Mouse (Mus musculus): ENCODE measurements around the gene Lrrc32. TPM values are rescaled to one million over a fixed set of nuclear protein-coding genes. Genes with fewer than 3 reads are reported as not detected.

The Lrrc32 gene
- polyA plus RNA-seq, 1 experiment from 2014 or later, result 13.0 TPM

GRCm38 (mm10) chr7:98540879-98541278, 51.8 kb downstream of the Lrrc32 start:
- WGBS, result 69% methylated on average over 2 of the region's 2 CpGs
- ATAC-seq (replicated peaks; ENCODE audit: low FRiP score, low TSS enrichment, low read depth) (no peak), DNase-seq (ENCODE audit: low spot score) (no peak)
- Histone ChIP-seq H3K4me2 (ENCODE audit: low read length) (no peak overlapping the region), H3K27ac (ENCODE audit: low read depth) (no peak overlapping the region), H3K9ac (ENCODE audit: low read length) (no peak overlapping the region), H3K4me1 (replicated peaks; ENCODE audit: control insufficient read depth, insufficient read depth, low read length) (peaks cover 15% of the 10 kb centered on the region), H3K27me3 (replicated peaks; ENCODE audit: control insufficient read depth, insufficient read depth, low read length) (no peaks in the 10 kb centered on the region), H3K9me3 (ENCODE audit: control insufficient read depth, low read length) (no peaks in the 10 kb centered on the region), H3K36me3 (ENCODE audit: control insufficient read depth, insufficient read depth, low read length) (no peaks in the 10 kb centered on the region), H3K4me3 (ENCODE audit: low read depth, low read length) (no peak overlapping the region)

GRCm38 (mm10) chr7:98541564-98541963, 52.5 kb downstream of the Lrrc32 start:
- Histone ChIP-seq H3K9ac (ENCODE audit: low read length) (no peak overlapping the region), H3K27me3 (replicated peaks; ENCODE audit: control insufficient read depth, insufficient read depth, low read length) (no peaks in the 10 kb centered on the region), H3K4me1 (replicated peaks; ENCODE audit: control insufficient read depth, insufficient read depth, low read length) (peaks cover 15% of the 10 kb centered on the region), H3K36me3 (ENCODE audit: control insufficient read depth, insufficient read depth, low read length) (no peaks in the 10 kb centered on the region), H3K27ac (ENCODE audit: low read depth) (no peak overlapping the region), H3K9me3 (ENCODE audit: control insufficient read depth, low read length) (no peaks in the 10 kb centered on the region), H3K4me3 (ENCODE audit: low read depth, low read length) (no peak overlapping the region), H3K4me2 (ENCODE audit: low read length) (no peak overlapping the region)
- 71% methylated on average over 5 of the region's 5 CpGs for WGBS
- no peak for ATAC-seq (replicated peaks; ENCODE audit: low FRiP score, low TSS enrichment, low read depth)
- no peak for DNase-seq (ENCODE audit: low spot score)

DNA sequence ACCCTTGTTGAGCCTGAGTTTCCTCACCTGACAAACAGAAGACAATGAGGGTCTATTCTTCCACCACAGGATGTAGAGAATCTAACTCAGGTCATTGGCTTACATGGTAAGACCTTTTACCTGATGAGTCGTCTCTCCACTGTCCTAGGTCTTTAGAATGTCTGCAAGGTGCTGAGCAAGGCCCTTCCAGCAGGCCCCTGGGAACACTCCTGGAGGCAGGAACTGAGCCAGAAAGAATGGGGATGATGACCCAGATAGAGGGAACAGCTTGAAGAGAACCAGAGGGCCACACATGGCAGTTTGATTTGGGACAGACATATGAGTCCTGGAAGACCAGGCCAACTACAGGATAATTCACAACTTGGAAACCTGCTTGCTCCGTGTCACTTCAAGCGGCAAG, 53.2 kb downstream of the Lrrc32 start:
- no peak for DNase-seq (ENCODE audit: low spot score)
- H3K9ac ChIP-seq (ENCODE audit: low read length), result no peak overlapping the region
- 92% methylated on average over 3 of the region's 3 CpGs for WGBS
- H3K4me3 ChIP-seq (ENCODE audit: low read depth, low read length), result no peak overlapping the region
- no peaks in the 10 kb centered on the region for H3K36me3 ChIP-seq (ENCODE audit: control insufficient read depth, insufficient read depth, low read length)
- peaks cover 11% of the 10 kb centered on the region for H3K4me1 ChIP-seq (replicated peaks; ENCODE audit: control insufficient read depth, insufficient read depth, low read length)
- ATAC-seq (replicated peaks; ENCODE audit: low FRiP score, low TSS enrichment, low read depth), result no peak
- H3K27me3 ChIP-seq (replicated peaks; ENCODE audit: control insufficient read depth, insufficient read depth, low read length), result no peaks in the 10 kb centered on the region
- no peaks in the 10 kb centered on the region for H3K9me3 ChIP-seq (ENCODE audit: control insufficient read depth, low read length)
- H3K27ac ChIP-seq (ENCODE audit: low read depth), result no peak overlapping the region
- H3K4me2 ChIP-seq (ENCODE audit: low read length), result no peak overlapping the region

DNA sequence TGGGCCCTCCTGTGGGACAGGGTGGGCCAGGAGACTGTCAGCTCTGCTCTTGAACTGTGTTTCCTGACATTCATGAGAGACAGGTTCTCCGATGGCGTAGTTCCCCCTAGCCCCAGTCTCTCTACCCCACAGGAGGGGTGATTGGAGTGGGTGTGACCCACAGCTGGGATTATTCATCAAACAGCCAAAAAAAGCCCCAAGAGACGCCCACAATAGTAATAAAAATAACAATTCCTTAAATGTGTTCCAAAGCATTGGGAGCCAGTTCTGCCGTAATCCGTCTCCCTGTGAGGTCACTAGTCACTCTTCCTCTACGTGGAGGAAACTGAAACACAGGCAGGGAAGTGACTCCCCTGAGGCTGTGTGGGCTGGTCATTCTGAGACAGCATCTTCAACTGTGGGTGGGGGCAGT, 53.7 kb downstream of the Lrrc32 start:
- Histone ChIP-seq H3K36me3 (ENCODE audit: control insufficient read depth, insufficient read depth, low read length) (no peaks in the 10 kb centered on the region), H3K27ac (ENCODE audit: low read depth) (no peak overlapping the region), H3K27me3 (replicated peaks; ENCODE audit: control insufficient read depth, insufficient read depth, low read length) (no peaks in the 10 kb centered on the region), H3K9ac (ENCODE audit: low read length) (no peak overlapping the region), H3K4me1 (replicated peaks; ENCODE audit: control insufficient read depth, insufficient read depth, low read length) (peaks cover 6% of the 10 kb centered on the region), H3K4me2 (ENCODE audit: low read length) (no peak overlapping the region), H3K9me3 (ENCODE audit: control insufficient read depth, low read length) (no peaks in the 10 kb centered on the region), H3K4me3 (ENCODE audit: low read depth, low read length) (no peak overlapping the region)
- 56% methylated on average over 6 of the region's 6 CpGs for WGBS
- no peak for DNase-seq (ENCODE audit: low spot score)
- no peak for ATAC-seq (replicated peaks; ENCODE audit: low FRiP score, low TSS enrichment, low read depth)

GRCm38 (mm10) chr7:98543853-98544370, 54.8 kb downstream of the Lrrc32 start:
- Histone ChIP-seq H3K9ac (ENCODE audit: low read length) (no peak overlapping the region), H3K36me3 (ENCODE audit: control insufficient read depth, insufficient read depth, low read length) (no peaks in the 10 kb centered on the region), H3K4me1 (replicated peaks; ENCODE audit: control insufficient read depth, insufficient read depth, low read length) (no peaks in the 10 kb centered on the region; the same call in 1 of the 2 replicates), H3K4me2 (ENCODE audit: low read length) (no peak overlapping the region), H3K9me3 (ENCODE audit: control insufficient read depth, low read length) (no peaks in the 10 kb centered on the region), H3K4me3 (ENCODE audit: low read depth, low read length) (no peak overlapping the region), H3K27me3 (replicated peaks; ENCODE audit: control insufficient read depth, insufficient read depth, low read length) (no peaks in the 10 kb centered on the region), H3K27ac (ENCODE audit: low read depth) (no peak overlapping the region)
- WGBS, result 57% methylated on average over 11 of the region's 11 CpGs
- ATAC-seq (replicated peaks; ENCODE audit: low FRiP score, low TSS enrichment, low read depth), result no peak
- no peak for DNase-seq (ENCODE audit: low spot score)

GRCm38 (mm10) chr7:98544556-98544955, 55.5 kb downstream of the Lrrc32 start:
- Histone ChIP-seq H3K4me3 (ENCODE audit: low read depth, low read length) (no peak overlapping the region), H3K9ac (ENCODE audit: low read length) (no peak overlapping the region), H3K9me3 (ENCODE audit: control insufficient read depth, low read length) (no peaks in the 10 kb centered on the region), H3K4me1 (replicated peaks; ENCODE audit: control insufficient read depth, insufficient read depth, low read length) (no peaks in the 10 kb centered on the region; the same call in 1 of the 2 replicates), H3K4me2 (ENCODE audit: low read length) (no peak overlapping the region), H3K27ac (ENCODE audit: low read depth) (no peak overlapping the region), H3K36me3 (ENCODE audit: control insufficient read depth, insufficient read depth, low read length) (no peaks in the 10 kb centered on the region), H3K27me3 (replicated peaks; ENCODE audit: control insufficient read depth, insufficient read depth, low read length) (no peaks in the 10 kb centered on the region)
- DNase-seq (ENCODE audit: low spot score), result no peak
- ATAC-seq (replicated peaks; ENCODE audit: low FRiP score, low TSS enrichment, low read depth), result no peak
- WGBS, result 56% methylated on average over 3 of the region's 3 CpGs

DNA sequence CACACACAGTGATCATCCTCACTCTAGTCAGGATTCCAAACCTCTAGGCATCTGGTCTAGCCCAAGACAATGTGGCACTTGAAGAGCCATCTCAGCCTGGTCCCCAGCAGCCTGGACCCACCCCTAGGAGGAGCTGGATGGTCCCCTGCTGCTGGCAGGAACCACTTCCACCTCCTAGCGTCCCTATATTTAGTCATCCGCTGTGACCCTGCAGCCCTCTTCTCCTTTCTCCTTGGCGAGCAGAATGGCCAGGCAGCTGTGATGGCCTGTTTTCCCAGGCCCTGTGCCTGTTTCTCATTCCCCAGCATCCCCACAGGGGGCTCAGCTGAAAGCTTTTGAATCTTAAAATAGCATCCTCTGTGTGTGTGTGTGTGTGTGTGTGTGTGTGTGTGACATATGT, 59.8 kb downstream of the Lrrc32 start:
- DNase-seq (ENCODE audit: low spot score) (no peak), ATAC-seq (replicated peaks; ENCODE audit: low FRiP score, low TSS enrichment, low read depth) (no peak)
- H3K9me3 ChIP-seq (ENCODE audit: control insufficient read depth, low read length), result no peaks in the 10 kb centered on the region
- WGBS, result 51% methylated on average over 3 of the region's 3 CpGs
- H3K36me3 ChIP-seq (ENCODE audit: control insufficient read depth, insufficient read depth, low read length), result no peaks in the 10 kb centered on the region
- no peak overlapping the region for H3K4me3 ChIP-seq (ENCODE audit: low read depth, low read length)
- 0 out of 2 replicates have a peak, but pooled peaks cover 3% of the 10 kb centered on the region for H3K4me1 ChIP-seq (replicated peaks; ENCODE audit: control insufficient read depth, insufficient read depth, low read length)
- H3K27me3 ChIP-seq (replicated peaks; ENCODE audit: control insufficient read depth, insufficient read depth, low read length), result no peaks in the 10 kb centered on the region
- H3K9ac ChIP-seq (ENCODE audit: low read length), result no peak overlapping the region
- no peak overlapping the region for H3K27ac ChIP-seq (ENCODE audit: low read depth)
- H3K4me2 ChIP-seq (ENCODE audit: low read length), result no peak overlapping the region

- H3K9ac ChIP-seq (ENCODE audit: low read length), result no peak overlapping the region
- no peaks in the 10 kb centered on the region for H3K36me3 ChIP-seq (ENCODE audit: control insufficient read depth, insufficient read depth, low read length)
- 0 out of 2 replicates have a peak, but pooled peaks cover 3% of the 10 kb centered on the region for H3K4me1 ChIP-seq (replicated peaks; ENCODE audit: control insufficient read depth, insufficient read depth, low read length)
- ATAC-seq (replicated peaks; ENCODE audit: low FRiP score, low TSS enrichment, low read depth), result no peak
- no peak for DNase-seq (ENCODE audit: low spot score)
- WGBS, result 36% methylated on average over 2 of the region's 2 CpGs
- H3K27me3 ChIP-seq (replicated peaks; ENCODE audit: control insufficient read depth, insufficient read depth, low read length), result no peaks in the 10 kb centered on the region
- H3K4me3 ChIP-seq (ENCODE audit: low read depth, low read length), result no peak overlapping the region
- no peaks in the 10 kb centered on the region for H3K9me3 ChIP-seq (ENCODE audit: control insufficient read depth, low read length)
- H3K27ac ChIP-seq (ENCODE audit: low read depth), result no peak overlapping the region
- no peak overlapping the region for H3K4me2 ChIP-seq (ENCODE audit: low read length)
These were observed 61.5 kb downstream of the Lrrc32 start for GRCm38 (mm10) chr7:98550596-98550995.

DNA sequence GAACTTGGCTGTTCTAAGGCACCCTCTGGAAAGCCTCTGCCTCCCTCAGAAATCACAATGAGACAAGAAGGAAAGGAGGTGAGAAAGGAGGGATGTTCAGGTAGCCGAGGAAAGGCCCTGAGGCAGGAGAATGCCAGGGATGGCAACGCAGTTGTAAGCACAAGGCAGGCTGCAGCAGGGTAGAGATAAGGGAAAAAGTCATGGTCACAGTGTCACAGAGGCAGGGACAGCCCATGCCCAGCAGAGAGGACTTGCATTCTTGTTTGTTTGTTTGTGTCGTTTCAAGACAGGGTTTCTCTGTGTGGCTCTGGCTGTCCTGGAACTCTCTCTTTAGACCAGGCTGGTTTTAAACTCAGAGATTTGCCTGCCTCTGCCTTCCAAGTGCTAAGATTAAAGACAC, 62.0 kb downstream of the Lrrc32 start:
- ATAC-seq (replicated peaks; ENCODE audit: low FRiP score, low TSS enrichment, low read depth) (no peak), DNase-seq (ENCODE audit: low spot score) (no peak)
- Histone ChIP-seq H3K9ac (ENCODE audit: low read length) (no peak overlapping the region), H3K4me1 (replicated peaks; ENCODE audit: control insufficient read depth, insufficient read depth, low read length) (0 out of 2 replicates have a peak, but pooled peaks cover 3% of the 10 kb centered on the region), H3K9me3 (ENCODE audit: control insufficient read depth, low read length) (no peaks in the 10 kb centered on the region), H3K4me2 (ENCODE audit: low read length) (no peak overlapping the region), H3K36me3 (ENCODE audit: control insufficient read depth, insufficient read depth, low read length) (no peaks in the 10 kb centered on the region), H3K4me3 (ENCODE audit: low read depth, low read length) (no peak overlapping the region), H3K27me3 (replicated peaks; ENCODE audit: control insufficient read depth, insufficient read depth, low read length) (no peaks in the 10 kb centered on the region), H3K27ac (ENCODE audit: low read depth) (no peak overlapping the region)
- 57% methylated on average over 3 of the region's 3 CpGs for WGBS

Data from intestine, embryonic 14.5 days (tissue).